ENCODE assay signal across 23 mouse cellular contexts in the genomic region with DNA sequence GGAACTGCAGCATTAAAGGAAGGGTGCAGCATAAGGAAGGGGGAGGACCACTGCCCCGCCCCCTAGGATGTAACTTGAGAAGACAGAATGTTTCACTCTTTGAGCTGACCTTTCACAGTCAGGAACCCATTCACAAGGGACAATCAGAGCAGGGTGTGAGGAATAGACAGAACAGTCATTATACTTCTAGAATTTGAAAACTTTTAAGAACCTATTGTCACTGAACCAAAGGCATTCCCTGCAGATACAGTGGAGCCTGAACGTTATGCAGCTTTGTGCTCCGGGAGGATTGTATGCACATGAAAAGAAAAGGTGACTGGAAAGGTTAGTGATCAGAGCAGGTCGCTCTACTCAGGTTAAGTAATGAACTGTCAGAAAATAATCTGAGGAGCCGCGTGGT. TPM values are rescaled to one million over a fixed set of nuclear protein-coding genes. Genes with fewer than 3 reads are reported as not detected.
DNase-seq lines count a peak whose midpoint lies in the region; ATAC-seq lines count a peak whose summit lies in the region.
"Had no signal": no experiment of that assay in that cellular context is flagged by ENCODE, and none has a peak within 500 bp of the region (broad histone marks: within the 10 kb centered on the region; RNA-seq: fewer than 3 reads in every experiment).

No protein-coding gene starts in this region.

- no peaks in the 10 kb centered on the region for H3K27me3 ChIP-seq in hindbrain, embryonic 11.5 days (ENCODE audit: control insufficient read depth, insufficient read depth, low read length)
- H3K27me3 ChIP-seq: embryonic facial prominence, embryonic 15.5 days; hindbrain, embryonic 13.5 days; Patski had no signal

- ATAC-seq in hindbrain, embryonic 11.5 days (ENCODE audit: low FRiP score): no peak
- ATAC-seq: forebrain, embryonic 14.5 days; hindbrain, postnatal 0 days; Patski had no signal

- no peak overlapping the region for H3K4me2 ChIP-seq in hindbrain, embryonic 11.5 days (replicated peaks; ENCODE audit: low read depth, low read length)
- H3K4me2 ChIP-seq: embryonic facial prominence, embryonic 15.5 days; hindbrain, embryonic 13.5 days had no signal

- H3K36me3 ChIP-seq in hindbrain, embryonic 11.5 days (ENCODE audit: control insufficient read depth, insufficient read depth, low read length): no peaks in the 10 kb centered on the region
- H3K36me3 ChIP-seq: embryonic facial prominence, embryonic 15.5 days; forebrain, embryonic 10.5 days; heart, embryonic 10.5 days; hindbrain, embryonic 13.5 days had no signal

- DNase-seq in 416B (ENCODE audit: low read depth) (peak; percentile 24), ES-CJ7 (ENCODE audit: low read depth, low spot score) (peak; percentile 68), ZHBTc4 (ENCODE audit: low read depth, low spot score) (peak; percentile 85)
- DNase-seq in mesoderm, embryonic 11.5 days (ENCODE audit: low read depth, low spot score): peak; percentile 33
- DNase-seq in hindbrain, embryonic 11.5 days (ENCODE audit: low spot score): no peak
- DNase-seq in adrenal gland, postnatal 36 days: no peak
- DNase-seq: adrenal gland, postnatal 14 days; cerebellum, adult 8-10 months; cerebellum, postnatal 14 days; gastrocnemius, adult 2 months; gastrocnemius, postnatal 25 days; heart, postnatal 10 days; heart, postnatal 4 days; kidney, adult 18-20 months had no signal

- no peaks in the 10 kb centered on the region for H3K4me1 ChIP-seq in hindbrain, embryonic 11.5 days (replicated peaks; ENCODE audit: control insufficient read depth, insufficient read depth, low read length)

- WGBS in hindbrain, embryonic 11.5 days: 32% methylated on average over 6 of the region's 6 CpGs

- no peaks in the 10 kb centered on the region for H3K9me3 ChIP-seq in hindbrain, embryonic 11.5 days (ENCODE audit: control insufficient read depth, low read length)
- H3K9me3 ChIP-seq: embryonic facial prominence, embryonic 15.5 days; forebrain, embryonic 10.5 days; heart, embryonic 10.5 days; hindbrain, embryonic 13.5 days had no signal

- H3K27ac ChIP-seq in hindbrain, embryonic 11.5 days (ENCODE audit: low read depth, low read length): no peak overlapping the region
- H3K27ac ChIP-seq: embryonic facial prominence, embryonic 15.5 days; gastrocnemius, adult 2 months; heart, embryonic 10.5 days; hindbrain, embryonic 13.5 days; hindbrain, postnatal 0 days had no signal

- H3K4me3 ChIP-seq in hindbrain, embryonic 11.5 days (ENCODE audit: low read depth, low read length): no peak overlapping the region
- H3K4me3 ChIP-seq: embryonic facial prominence, embryonic 15.5 days; erythroblast, embryonic 14.5 days; forebrain, embryonic 10.5 days; gastrocnemius, adult 2 months; heart, embryonic 10.5 days; hindbrain, embryonic 13.5 days had no signal

- H3K9ac ChIP-seq in hindbrain, embryonic 11.5 days (ENCODE audit: low read depth, low read length): no peak overlapping the region
- H3K9ac ChIP-seq: embryonic facial prominence, embryonic 15.5 days; hindbrain, embryonic 13.5 days had no signal

RNA-seq across cellular contexts. Expression of a gene that starts 25.2 kb away (rescaled TPM):
- polyA plus RNA-seq in hindbrain, embryonic 11.5 days (2014; fragmentation: Nextera tagmentation; extraction: Ambion mirVana): 0.08 and 0.37 TPM in 2 replicates
- total RNA-seq in adrenal gland, postnatal 36 days (2021): 10 to 100 TPM; 50.4 to 65.3 TPM
- total RNA-seq: common myeloid progenitor, adult 5-6 weeks had no signal
- polyA plus RNA-seq: erythroblast, embryonic 14.5 days; forebrain, embryonic 14.5 days had no signal

Comparison
In these comparisons a context has a peak if more than half of its experiments do, and no peak if none do; other contexts are left out.
1. DNase-seq: peak in 416B (single experiment), ES-CJ7 (single experiment), ZHBTc4 (single experiment) and mesoderm, embryonic 11.5 days (single experiment); none in hindbrain, embryonic 11.5 days (single experiment) and adrenal gland, postnatal 36 days (0 of 2).